ENCODE assay signal across 7 mouse cellular contexts in the genomic region with DNA sequence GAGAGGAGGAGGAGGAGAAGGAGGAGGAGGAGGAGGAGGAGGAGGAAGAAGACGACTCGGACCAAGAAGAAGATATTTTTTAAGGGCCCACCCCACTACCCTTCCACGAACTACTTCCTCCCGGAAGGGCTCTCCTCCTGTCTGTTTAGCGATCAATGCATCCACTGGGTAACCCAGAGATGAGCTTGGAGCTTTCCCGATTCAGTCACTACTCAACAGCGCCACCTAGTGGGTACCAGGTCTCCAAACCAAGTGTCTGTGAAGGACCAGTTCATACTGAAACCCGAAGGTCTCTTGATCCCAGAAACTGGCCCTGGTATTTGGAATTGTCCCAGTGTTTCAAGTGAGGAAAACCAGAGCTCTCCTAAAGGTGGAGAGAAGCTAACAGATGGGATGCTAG. TPM values are rescaled to one million over a fixed set of nuclear protein-coding genes. Genes with fewer than 3 reads are reported as not detected.
DNase-seq lines count a peak whose midpoint lies in the region; ATAC-seq lines count a peak whose summit lies in the region.

No protein-coding gene starts in this region.

- peak overlapping the region; percentile 66; the same call in 1 of the 2 replicates for H3K27ac ChIP-seq in limb, embryonic 10.5 days
- peak overlapping the region; percentile 58; the same call in 1 of the 2 replicates for H3K27ac ChIP-seq in midbrain, embryonic 12.5 days (replicated peaks)

- WGBS in limb, embryonic 10.5 days: 4% methylated on average over 8 of the region's 8 CpGs
- 3% methylated on average over 8 of the region's 8 CpGs for WGBS in midbrain, embryonic 12.5 days

- H3K4me1 ChIP-seq in limb, embryonic 10.5 days: peaks cover 8% of the 10 kb centered on the region
- H3K4me1 ChIP-seq in midbrain, embryonic 12.5 days: peaks cover 6% of the 10 kb centered on the region; the same call in 1 of the 2 replicates

- peak; percentile 95 for DNase-seq in adrenal gland, postnatal 10 days
- peak; percentile 89 for DNase-seq in embryo, embryonic 9.5 days (ENCODE audit: extremely low spot score)
- peak; percentile 98 for DNase-seq in heart, adult 11 months
- DNase-seq in kidney, adult 11 months: peak; percentile 72
- peak; percentile 96 for DNase-seq in limb, embryonic 10.5 days (ENCODE audit: low spot score)
- peak; percentile 91 for DNase-seq in skeletal muscle tissue, adult 2 months (ENCODE audit: low read depth, low spot score)

- peak; percentile 64 for ATAC-seq in midbrain, embryonic 12.5 days (ENCODE audit: low FRiP score, low read depth)

- H3K36me3 ChIP-seq in limb, embryonic 10.5 days: peaks cover 22% of the 10 kb centered on the region
- peaks cover 17% of the 10 kb centered on the region; the same call in 1 of the 2 replicates for H3K36me3 ChIP-seq in midbrain, embryonic 12.5 days

- peak overlapping the region; percentile 48 for H3K4me3 ChIP-seq in limb, embryonic 10.5 days
- H3K4me3 ChIP-seq in midbrain, embryonic 12.5 days: peak overlapping the region; percentile 38

- H3K27me3 ChIP-seq in limb, embryonic 10.5 days (ENCODE audit: low read depth, poor library complexity, severe bottlenecking): no peaks in the 10 kb centered on the region
- H3K27me3 ChIP-seq in midbrain, embryonic 12.5 days: no peaks in the 10 kb centered on the region

- H3K4me2 ChIP-seq in midbrain, embryonic 12.5 days (replicated peaks): peak overlapping the region; percentile 65

- peak overlapping the region; percentile 60 for H3K9ac ChIP-seq in midbrain, embryonic 12.5 days (replicated peaks)

- no peaks in the 10 kb centered on the region for H3K9me3 ChIP-seq in limb, embryonic 10.5 days (replicated peaks)
- H3K9me3 ChIP-seq in midbrain, embryonic 12.5 days: no peaks in the 10 kb centered on the region

RNA-seq across cellular contexts. Expression of a gene that starts 6.7 kb away (rescaled TPM):
- total RNA-seq in adrenal gland, postnatal 10 days (2021): 10 to 100 TPM; 12.9 to 17.4 TPM
- 17.5 and 19.5 TPM in 2 replicates for polyA plus RNA-seq in limb, embryonic 10.5 days (2016; fragmentation: Nextera tagmentation; extraction: Ambion mirVana)
- polyA plus RNA-seq in midbrain, embryonic 12.5 days (2016; fragmentation: Nextera tagmentation; extraction: Ambion mirVana): 15.5 and 16.0 TPM in 2 replicates

RNA-seq across cellular contexts. Expression of a gene that starts 6.9 kb away (rescaled TPM):
- 10 to 100 TPM; 36.0 to 36.1 TPM for total RNA-seq in adrenal gland, postnatal 10 days (2021)
- 58.1 and 62.6 TPM in 2 replicates for polyA plus RNA-seq in limb, embryonic 10.5 days (2016; fragmentation: Nextera tagmentation; extraction: Ambion mirVana)
- polyA plus RNA-seq in midbrain, embryonic 12.5 days (2016; fragmentation: Nextera tagmentation; extraction: Ambion mirVana): 51.8 and 53.0 TPM in 2 replicates

RNA-seq across cellular contexts. Expression of a gene that starts 16.9 kb away (rescaled TPM):
- total RNA-seq in adrenal gland, postnatal 10 days (2021): under 1 TPM; 0.42 to 0.51 TPM
- polyA plus RNA-seq in limb, embryonic 10.5 days (2016; fragmentation: Nextera tagmentation; extraction: Ambion mirVana): 0.30 and 0.41 TPM in 2 replicates
- 0.60 and 1.7 TPM in 2 replicates for polyA plus RNA-seq in midbrain, embryonic 12.5 days (2016; fragmentation: Nextera tagmentation; extraction: Ambion mirVana)

RNA-seq across cellular contexts. Expression of a gene that starts 17.2 kb away (rescaled TPM):
- 10 to 100 TPM; 53.1 to 60.4 TPM for total RNA-seq in adrenal gland, postnatal 10 days (2021)
- polyA plus RNA-seq in limb, embryonic 10.5 days (2016; fragmentation: Nextera tagmentation; extraction: Ambion mirVana): 12.3 and 13.2 TPM in 2 replicates
- polyA plus RNA-seq in midbrain, embryonic 12.5 days (2016; fragmentation: Nextera tagmentation; extraction: Ambion mirVana): 12.9 and 14.2 TPM in 2 replicates

RNA-seq across cellular contexts. Expression of a gene that starts 28.3 kb away (rescaled TPM):
- under 1 TPM in 1 of 2 experiments, not detected in 1; 0.42 TPM for total RNA-seq in adrenal gland, postnatal 10 days (2021)
- not detected in 2 replicates for polyA plus RNA-seq in limb, embryonic 10.5 days (2016; fragmentation: Nextera tagmentation; extraction: Ambion mirVana)
- polyA plus RNA-seq in midbrain, embryonic 12.5 days (2016; fragmentation: Nextera tagmentation; extraction: Ambion mirVana): not detected in 2 replicates

Comparison
In these comparisons a context has a peak if more than half of its experiments do, and no peak if none do; other contexts are left out.
1. Peak in every context shown above with its lines: DNase-seq, ATAC-seq, H3K4me3 ChIP-seq and H3K27ac ChIP-seq.